8 mouse cellular contexts compared by ENCODE assay signal in genomic region chr2:167190076-167190399, GRCm38 (mm10). TPM values are rescaled to one million over a fixed set of nuclear protein-coding genes. Genes with fewer than 3 reads are reported as not detected.
DNase-seq lines count a peak whose midpoint lies in the region; ATAC-seq and TF ChIP-seq lines count a peak whose summit lies in the region.

Gene Kcnb1 (minus strand): TSS chr2:167190155.

- H3K27me3 ChIP-seq in hindbrain, embryonic 12.5 days = peaks cover 55% of the 10 kb centered on the region
- peaks cover 41% of the 10 kb centered on the region for H3K27me3 ChIP-seq in lung, postnatal 0 days (replicated peaks; ENCODE audit: insufficient read depth, low read length)

- under 1% methylated on average over 40 of the region's 41 CpGs for WGBS in hindbrain, embryonic 12.5 days
- WGBS in lung, postnatal 0 days = under 1% methylated on average over 38 of the region's 41 CpGs

- TF ChIP-seq EP300 in lung, postnatal 0 days (IDR thresholded peaks at IDR 0.05) = no peak

- DNase-seq in Muller cell, postnatal 12 days (ENCODE audit: inconsistent ontology term) = peak; percentile 73
- DNase-seq in cerebellum, postnatal 14 days = peak; percentile 76 to 78
- DNase-seq in frontal cortex, postnatal 36 days (ENCODE audit: low spot score in 2 of 2) = peak; percentile 86 to 89
- peak; percentile 84 to 86 for DNase-seq in layer of hippocampus, postnatal 25 days (ENCODE audit: extremely low spot score in 1 of 2, low spot score in 1 of 2)
- peak; percentile 60 for DNase-seq in lung, postnatal 0 days (ENCODE audit: low spot score)
- peak; percentile 82 for DNase-seq in retina, postnatal 1 day
- DNase-seq in urinary bladder, adult 18-20 months (ENCODE audit: low spot score in 2 of 2) = peak; percentile 9 to 50

- no peak within 1 kb of the TSS for H3K27ac ChIP-seq in hindbrain, embryonic 12.5 days
- no peak within 1 kb of the TSS for H3K27ac ChIP-seq in lung, postnatal 0 days (ENCODE audit: low read length)

- H3K4me3 ChIP-seq in hindbrain, embryonic 12.5 days = peak within 1 kb of the TSS; percentile 54
- H3K4me3 ChIP-seq in lung, postnatal 0 days (ENCODE audit: low read depth, low read length) = peak within 1 kb of the TSS; percentile 57

- H3K4me2 ChIP-seq in hindbrain, embryonic 12.5 days (replicated peaks) = peak within 1 kb of the TSS; percentile 82
- H3K4me2 ChIP-seq in lung, postnatal 0 days (replicated peaks; ENCODE audit: low read depth, low read length) = peak within 1 kb of the TSS; percentile 88

- peak; percentile 73 for TF ChIP-seq CTCF in lung, postnatal 0 days (IDR thresholded peaks at IDR 0.05)

- no peaks in the 10 kb centered on the region for H3K36me3 ChIP-seq in hindbrain, embryonic 12.5 days
- no peaks in the 10 kb centered on the region for H3K36me3 ChIP-seq in lung, postnatal 0 days (ENCODE audit: insufficient read depth, low read length)

- peak; percentile 65 for ATAC-seq in hindbrain, embryonic 12.5 days (ENCODE audit: low FRiP score)
- ATAC-seq in lung, postnatal 0 days = peak; percentile 41

- no peaks in the 10 kb centered on the region for H3K9me3 ChIP-seq in hindbrain, embryonic 12.5 days (replicated peaks)
- H3K9me3 ChIP-seq in lung, postnatal 0 days (ENCODE audit: low read length) = no peaks in the 10 kb centered on the region

- peaks cover 28% of the 10 kb centered on the region for H3K4me1 ChIP-seq in hindbrain, embryonic 12.5 days
- 0 out of 2 replicates have a peak, but pooled peaks cover 4% of the 10 kb centered on the region for H3K4me1 ChIP-seq in lung, postnatal 0 days (ENCODE audit: insufficient read depth, low read depth, low read length)

- H3K9ac ChIP-seq in hindbrain, embryonic 12.5 days = peak within 1 kb of the TSS; percentile 63
- no peak within 1 kb of the TSS for H3K9ac ChIP-seq in lung, postnatal 0 days (replicated peaks; ENCODE audit: low read depth)

RNA-seq across cellular contexts. Expression of gene Kcnb1, which starts in this region (rescaled TPM):
- 1.4 and 1.6 TPM in 2 replicates for polyA plus RNA-seq in hindbrain, embryonic 12.5 days (2016; fragmentation: Nextera tagmentation; extraction: Ambion mirVana)
- 100 to 1,000 TPM in 1 of 2 experiments, 10 to 100 TPM in 1; 86.5 to 103 TPM for total RNA-seq in layer of hippocampus, postnatal 25 days (2021)
- 0.76 and 1.1 TPM in 2 replicates for polyA plus RNA-seq in lung, postnatal 0 days (2015; fragmentation: Nextera tagmentation; extraction: Ambion mirVana)

Comparison
In these comparisons a context has a peak if more than half of its experiments do, and no peak if none do; other contexts are left out.
1. DNase-seq: peak in every context shown above with its lines; median percentile 88 in frontal cortex, postnatal 36 days; 85 in layer of hippocampus, postnatal 25 days; 82 in retina, postnatal 1 day; 77 in cerebellum, postnatal 14 days; 73 in Muller cell, postnatal 12 days; 60 in lung, postnatal 0 days; 30 in urinary bladder, adult 18-20 months.